Mouse (Mus musculus) urinary bladder, adult 18-20 months (tissue): Measurements from ENCODE around the gene Gm21854.
"Not testable (repeated sequence)": the region's sequence is repeated elsewhere in the genome, so short reads cannot be mapped to it uniquely, and the experiment has no call there.

Source experiments
- DNase-seq, 2 experiments: peaks; one replicate each; pipeline ENCODE4 v3.0.0; 2022; ENCODE audit warnings: low spot score in 2 of 2, mixed read lengths in 2 of 2

Gene Gm21854

GRCm38 (mm10) chrY:5656686-5657085, at the start of gene Gm21854:
Gene Gm21854 (plus strand): TSS chrY:5656986.
- DNase-seq: not testable (repeated sequence)
